Mouse (Mus musculus) limb, embryonic 13.5 days (tissue): Measurements from ENCODE around the gene Dbn1. TPM values are rescaled to one million over a fixed set of nuclear protein-coding genes. Genes with fewer than 3 reads are reported as not detected.
A peak's percentile ranks its signal among the peaks of the same experiment; 100 is the strongest.
"Not testable (repeated sequence)": the region's sequence is repeated elsewhere in the genome, so short reads cannot be mapped to it uniquely, and the experiment has no call there.

ENCODE experiments used
- ATAC-seq: fragments of 200-750 bp; cut with Nextera tagmentation; 2 replicates; pipeline ENCODE4 v1.8.0; 2017; ENCODE audit warnings: low read depth, moderate number of reproducible peaks, moderate TSS enrichment; ENCODE audit not compliant: low FRiP score
- H3K27ac ChIP-seq: fragments of 300-500 bp; sonication (generic); 2 replicates; pipeline ENCODE4 v1.5.1; 2015; ENCODE audit warnings: inconsistent platforms, mild to moderate bottlenecking, moderate library complexity
- H3K27me3 ChIP-seq: fragments of 300-500 bp; sonication (generic); 2 replicates; pipeline ENCODE4 v1.6.1; 2015; ENCODE audit warnings: mild to moderate bottlenecking, inconsistent platforms
- H3K36me3 ChIP-seq: fragments of 300-500 bp; sonication (generic); 2 replicates; pipeline ENCODE4 v1.6.1; 2015; ENCODE audit warnings: inconsistent platforms, mild to moderate bottlenecking, moderate library complexity
- H3K4me1 ChIP-seq: fragments of 300-500 bp; sonication (generic); 2 replicates; pipeline ENCODE4 v1.6.1; 2015; ENCODE audit warnings: inconsistent platforms
- H3K4me2 ChIP-seq: fragments of 300-500 bp; sonication (generic); replicated peaks from 2 replicates; pipeline ENCODE4 v1.6.1; 2015; ENCODE audit warnings: inconsistent platforms, mild to moderate bottlenecking, moderate library complexity
- H3K4me3 ChIP-seq: fragments of 300-500 bp; sonication (generic); 2 replicates; pipeline ENCODE4 v1.5.1; 2015; ENCODE audit warnings: moderate library complexity, mild to moderate bottlenecking, inconsistent platforms
- H3K9ac ChIP-seq: fragments of 300-500 bp; sonication (generic); 2 replicates; pipeline ENCODE4 v1.6.1; 2015; ENCODE audit warnings: mild to moderate bottlenecking, inconsistent platforms
- H3K9me3 ChIP-seq: fragments of 300-500 bp; sonication (generic); 2 replicates; pipeline ENCODE4 v1.6.1; 2016; ENCODE audit warnings: inconsistent platforms
- WGBS: fragments of 180-500 bp; shearing (Covaris S2); methylation state at CpG from one replicate; pipeline ENCODE4 v1.1.7; 2015; 5-methylcytosine and 5-hydroxymethylcytosine counted together
- microRNA-seq: library from miRNA; unstranded; fragments of <30 nt; microRNA quantifications from one replicate; pipeline ENCODE4, GENCODE M21; 2016
- polyA plus RNA-seq: library from polyadenylated mRNA; unstranded; fragments of >200 nt; fragmentation: Nextera tagmentation; extraction: Ambion mirVana; gene quantifications from 2 replicates; pipeline ENCODE4 v1.2.1, GENCODE M21; 2015

The Dbn1 gene
- polyA plus RNA-seq, 1 experiment from 2014 or later: 304 TPM

DNA sequence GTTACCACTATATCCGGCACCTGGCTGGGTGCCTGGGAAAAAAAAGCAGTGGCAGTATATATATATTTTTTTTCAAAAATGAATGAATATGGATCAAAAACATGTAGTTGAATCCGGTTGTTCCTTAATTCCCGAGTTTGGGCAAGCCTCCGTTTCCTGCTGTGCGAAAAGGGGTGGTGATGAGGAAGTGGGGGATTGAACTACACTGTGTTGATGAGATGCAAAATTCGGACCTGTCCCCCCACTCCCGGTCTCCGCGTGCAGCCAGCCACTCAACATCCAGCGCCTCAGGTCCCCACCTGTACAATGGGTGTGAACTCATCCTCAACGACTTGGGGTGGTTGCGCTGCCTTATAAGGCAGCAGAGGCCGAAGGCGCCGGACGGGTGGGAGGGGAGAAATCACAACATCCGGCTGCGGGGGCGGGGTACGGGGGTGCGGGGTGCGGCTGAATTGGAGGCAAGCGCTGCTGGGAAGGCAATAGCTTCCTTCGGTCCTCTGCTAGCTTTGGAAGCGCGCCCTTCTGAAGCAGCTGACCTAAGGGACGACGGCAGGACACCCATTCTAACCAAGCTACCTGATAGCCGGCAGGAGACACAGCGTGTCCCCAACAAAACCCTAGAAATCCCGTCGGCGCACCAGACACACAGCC, 43.5 kb downstream of the Dbn1 start:
- Histone ChIP-seq H3K4me1 (peaks cover 32% of the 10 kb centered on the region), H3K27me3 (no peaks in the 10 kb centered on the region), H3K4me2 (peak overlapping the region; percentile 86), H3K9me3 (no peaks in the 10 kb centered on the region), H3K27ac (peak overlapping the region; percentile 94), H3K4me3 (peak overlapping the region; percentile 86), H3K36me3 (peaks cover 4% of the 10 kb centered on the region; the same call in 1 of the 2 replicates), H3K9ac (peak overlapping the region; percentile 59)
- 2% methylated on average over 33 of the region's 33 CpGs for WGBS
- peak; percentile 84 for ATAC-seq

DNA sequence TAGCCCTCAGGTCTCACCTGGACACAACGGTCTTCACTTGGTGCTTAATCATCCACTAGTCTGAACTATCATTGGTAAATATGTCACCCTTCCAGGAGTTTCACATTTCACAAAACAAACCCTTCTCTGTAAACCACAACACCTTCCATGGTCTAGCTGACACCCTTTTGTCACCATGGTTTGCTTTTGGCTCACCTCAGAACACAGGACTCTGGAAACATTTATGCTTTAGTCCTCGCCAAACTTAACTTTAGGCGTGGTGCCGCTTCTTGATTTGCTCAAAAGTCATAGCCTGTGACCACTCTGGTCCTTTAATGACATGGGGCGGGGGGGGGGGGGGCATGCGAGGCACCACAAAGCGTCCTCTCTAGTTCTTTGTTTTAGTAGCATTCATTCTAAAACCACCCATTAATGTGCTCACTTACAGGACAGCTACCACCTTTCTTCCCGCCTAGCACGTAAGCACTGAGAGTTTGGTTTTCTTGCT, 44.1 kb downstream of the Dbn1 start:
- H3K9ac ChIP-seq: peak overlapping the region; percentile 59; the same call in 1 of the 2 replicates

GRCm38 (mm10) chr13:55437111-55437629, 50.7 kb downstream of the Dbn1 start:
- not testable (repeated sequence) for H3K9ac ChIP-seq, H3K4me2 ChIP-seq, H3K36me3 ChIP-seq, H3K4me3 ChIP-seq, H3K4me1 ChIP-seq, H3K27ac ChIP-seq, H3K27me3 ChIP-seq, ATAC-seq
- peaks cover 11% of the 10 kb centered on the region for H3K9me3 ChIP-seq
- 76% methylated on average over 15 of the region's 15 CpGs for WGBS

More for the DNA sequence above, 44.1 kb downstream of the Dbn1 start:
- no peak for ATAC-seq
- peak overlapping the region; percentile 86 for H3K4me3 ChIP-seq
- WGBS: 42% methylated on average over 9 of the region's 9 CpGs
- H3K27me3 ChIP-seq: no peaks in the 10 kb centered on the region
- peak overlapping the region; percentile 94 for H3K27ac ChIP-seq
- H3K4me2 ChIP-seq: peak overlapping the region; percentile 86
- H3K9me3 ChIP-seq: no peaks in the 10 kb centered on the region
- peaks cover 32% of the 10 kb centered on the region for H3K4me1 ChIP-seq
- no peaks in the 10 kb centered on the region for H3K36me3 ChIP-seq

DNA sequence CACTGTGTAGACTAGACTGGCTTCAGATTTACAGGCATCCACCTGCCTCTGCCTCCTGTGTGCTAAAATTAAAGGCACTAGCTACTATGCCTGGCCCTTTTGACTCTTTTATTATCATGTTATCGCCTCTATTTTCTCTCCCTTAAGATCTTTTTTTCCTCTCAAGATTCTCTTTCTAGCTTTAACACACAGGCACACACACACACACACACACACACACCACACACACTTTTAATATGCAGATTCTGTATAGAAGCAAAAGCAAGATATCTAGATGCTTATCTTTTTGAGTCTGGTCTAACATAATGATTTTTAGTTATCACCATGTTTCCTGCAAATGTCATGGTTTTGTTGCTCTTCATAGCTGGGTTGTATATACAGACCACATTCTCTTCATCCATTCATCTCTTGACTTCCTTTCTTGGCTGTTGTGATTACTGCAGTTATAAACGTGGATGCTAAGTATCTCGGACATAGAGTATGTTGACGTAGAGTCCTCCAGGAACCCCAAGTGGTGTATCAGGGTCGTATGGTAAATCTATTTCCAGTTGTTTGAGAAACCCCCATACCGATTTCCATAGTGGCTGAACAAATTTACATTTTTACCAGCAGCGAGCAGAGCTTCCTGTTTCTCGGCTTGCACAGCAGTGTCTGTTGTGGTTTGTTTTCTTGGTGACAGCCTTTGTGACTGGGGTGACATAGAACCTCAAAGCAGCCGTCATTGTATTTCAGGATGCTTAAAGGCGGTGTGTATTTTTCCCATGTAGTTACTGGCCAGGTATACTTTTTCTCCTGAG, 55.8 kb downstream of the Dbn1 start:
- no peak for ATAC-seq
- Histone ChIP-seq H3K9me3 (peaks cover 9% of the 10 kb centered on the region; the same call in 1 of the 2 replicates), H3K9ac (no peak overlapping the region), H3K4me3 (no peak overlapping the region), H3K36me3 (no peaks in the 10 kb centered on the region), H3K4me1 (no peaks in the 10 kb centered on the region), H3K4me2 (no peak overlapping the region), H3K27me3 (no peaks in the 10 kb centered on the region), H3K27ac (no peak overlapping the region)
- WGBS: 78% methylated on average over 10 of the region's 10 CpGs

- WGBS: 74% methylated on average over 2 of the region's 2 CpGs
These were observed 57.3 kb downstream of the Dbn1 start for GRCm38 (mm10) chr13:55430566-55430965.

DNA sequence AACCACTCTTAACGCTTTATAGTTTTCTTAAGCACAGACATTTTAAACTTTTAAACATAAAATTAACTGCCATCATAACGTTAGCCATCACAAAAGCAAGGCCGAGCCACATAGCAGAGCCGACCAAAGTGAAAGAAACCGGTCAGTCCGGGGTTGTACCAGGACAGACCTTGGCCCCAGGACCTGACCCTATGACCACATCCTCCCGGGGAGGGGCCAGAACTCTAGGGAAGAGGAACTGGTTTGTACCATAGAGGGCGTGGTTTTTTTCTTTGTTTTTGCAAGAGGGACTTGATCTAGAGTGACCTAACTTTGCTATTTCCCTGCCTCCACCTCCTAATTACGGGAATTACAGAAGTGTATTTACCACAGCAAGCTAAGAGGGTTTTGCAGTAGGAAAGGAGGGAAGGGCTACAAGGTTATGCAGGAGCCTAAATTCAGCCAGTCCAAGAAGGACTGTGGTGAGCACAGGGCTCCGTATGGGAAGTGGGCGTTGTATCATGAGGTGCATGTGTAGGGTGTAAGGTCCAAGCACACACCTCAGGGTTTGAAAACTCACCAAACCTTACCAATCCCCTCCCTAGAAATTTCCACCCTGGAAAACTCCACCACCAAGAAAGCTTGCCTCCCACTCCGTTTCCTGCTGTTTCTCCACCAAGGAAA, 58.6 kb downstream of the Dbn1 start:
- H3K4me2 ChIP-seq: no peak overlapping the region
- no peak overlapping the region for H3K4me3 ChIP-seq
- no peaks in the 10 kb centered on the region for H3K36me3 ChIP-seq
- no peaks in the 10 kb centered on the region for H3K27me3 ChIP-seq
- no peak overlapping the region for H3K27ac ChIP-seq
- no peak overlapping the region for H3K9ac ChIP-seq
- 66% methylated on average over 12 of the region's 12 CpGs for WGBS
- no peak for ATAC-seq
- H3K9me3 ChIP-seq: peaks cover 6% of the 10 kb centered on the region; the same call in 1 of the 2 replicates
- H3K4me1 ChIP-seq: no peaks in the 10 kb centered on the region

More at GRCm38 (mm10) chr13:55430566-55430965, 57.3 kb downstream of the Dbn1 start:
- H3K27me3 ChIP-seq: no peaks in the 10 kb centered on the region
- no peaks in the 10 kb centered on the region for H3K4me1 ChIP-seq
- H3K9ac ChIP-seq: no peak overlapping the region
- H3K4me3 ChIP-seq: no peak overlapping the region
- no peaks in the 10 kb centered on the region for H3K36me3 ChIP-seq
- no peak overlapping the region for H3K27ac ChIP-seq
- H3K9me3 ChIP-seq: peaks cover 9% of the 10 kb centered on the region; the same call in 1 of the 2 replicates
- ATAC-seq: no peak
- no peak overlapping the region for H3K4me2 ChIP-seq

GRCm38 (mm10) chr13:55426613-55427012, 61.3 kb downstream of the Dbn1 start, which contains the start of gene F12:
Gene F12, minus strand, starts transcription at chr13:55426793.
- no peak within 1 kb of the TSS for H3K27ac ChIP-seq

More at GRCm38 (mm10) chr13:55426613-55427012, 61.3 kb downstream of the Dbn1 start, which contains the start of gene F12:
- Histone ChIP-seq H3K9me3 (peaks cover 5% of the 10 kb centered on the region; the same call in 1 of the 2 replicates), H3K4me2 (no peak within 1 kb of the TSS), H3K4me3 (no peak within 1 kb of the TSS), H3K36me3 (no peaks in the 10 kb centered on the region), H3K4me1 (peaks cover 4% of the 10 kb centered on the region), H3K9ac (peak within 1 kb of the TSS; percentile 32; the same call in 1 of the 2 replicates), H3K27me3 (peaks cover 15% of the 10 kb centered on the region)
- 85% methylated on average over 10 of the region's 10 CpGs for WGBS
- ATAC-seq: no peak

Small RNA genes within 50 kb of the gene (microRNA-seq; reads per million reads assigned to microRNA genes)
- gene Mir6943: not detected
- gene Mir6944: 27.2 reads per million, percentile 38 among the genes with 10 or more reads in this experiment
- 1.4 reads per million for gene Mir6945

Other genes starting within 250 kb of the Dbn1 start
- 371 and 378 TPM in 2 replicates for gene Prelid1, start 167.6 kb downstream of the Dbn1 start, polyA plus RNA-seq
- 104 and 109 TPM in 2 replicates for gene Rab24, start 166.2 kb downstream of the Dbn1 start, polyA plus RNA-seq
- 40.9 and 41.0 TPM in 2 replicates for gene Mxd3, start 158.3 kb downstream of the Dbn1 start, polyA plus RNA-seq
- 93.9 and 94.0 TPM in 2 replicates for gene Lman2, start 125.3 kb downstream of the Dbn1 start, polyA plus RNA-seq
- gene Rgs14, start 118.4 kb downstream of the Dbn1 start, polyA plus RNA-seq: 1.3 and 1.5 TPM in 2 replicates
- gene Slc34a1, start 89.9 kb downstream of the Dbn1 start, polyA plus RNA-seq: 0.06 TPM in 1 of 2 replicates, not detected in the other
- gene Pfn3, start 72.9 kb downstream of the Dbn1 start, polyA plus RNA-seq: 0.29 TPM in 1 of 2 replicates, not detected in the other
- 0.08 and 0.51 TPM in 2 replicates for gene F12, start 61.3 kb downstream of the Dbn1 start, polyA plus RNA-seq
- gene Grk6, start 43.0 kb downstream of the Dbn1 start, polyA plus RNA-seq: 48.1 and 50.1 TPM in 2 replicates
- 0.79 and 0.87 TPM in 2 replicates for gene Prr7, start 23.8 kb downstream of the Dbn1 start, polyA plus RNA-seq
- 175 and 181 TPM in 2 replicates for gene Pdlim7, start 25.6 kb upstream of the Dbn1 start, polyA plus RNA-seq
- 2.3 and 2.9 TPM in 2 replicates for gene Dok3, start 41.2 kb upstream of the Dbn1 start, polyA plus RNA-seq
- 71.4 and 73.4 TPM in 2 replicates for gene Ddx41, start 48.5 kb upstream of the Dbn1 start, polyA plus RNA-seq
- 50.7 and 52.8 TPM in 2 replicates for gene Fam193b, start 83.0 kb upstream of the Dbn1 start, polyA plus RNA-seq
- 166 and 175 TPM in 2 replicates for gene Tmed9, start 85.6 kb upstream of the Dbn1 start, polyA plus RNA-seq
- gene B4galt7, start 111.8 kb upstream of the Dbn1 start, polyA plus RNA-seq: 34.8 and 37.3 TPM in 2 replicates
- 71.8 and 77.7 TPM in 2 replicates for gene Caml, start 134.9 kb upstream of the Dbn1 start, polyA plus RNA-seq
- gene Ddx46, start 146.9 kb upstream of the Dbn1 start, polyA plus RNA-seq: 38.8 and 39.9 TPM in 2 replicates
- gene B230219D22Rik, start 205.0 kb upstream of the Dbn1 start, polyA plus RNA-seq: 65.9 and 66.4 TPM in 2 replicates
- gene Txndc15, start 226.5 kb upstream of the Dbn1 start, polyA plus RNA-seq: 109 and 113 TPM in 2 replicates
- gene Pcbd2, start 239.3 kb upstream of the Dbn1 start, polyA plus RNA-seq: 40.2 and 49.8 TPM in 2 replicates